Mouse (Mus musculus): ENCODE measurements around the gene Bcar1. TPM values are rescaled to one million over a fixed set of nuclear protein-coding genes. Genes with fewer than 3 reads are reported as not detected.

Gene Bcar1
- polyA plus RNA-seq, 1 experiment from 2014 or later, result 61.1 TPM

- Histone ChIP-seq H3K4me3 (peak overlapping the region; percentile 87), H3K4me1 (peaks cover 92% of the 10 kb centered on the region)
These were observed 9.9 kb downstream of the Bcar1 start for GRCm38 (mm10) chr8:111733581-111734243.

GRCm38 (mm10) chr8:111732406-111733085 is 11.1 kb downstream of the Bcar1 start:
- Histone ChIP-seq H3K4me1 (peaks cover 91% of the 10 kb centered on the region), H3K36me3 (replicated peaks) (peaks cover 8% of the 10 kb centered on the region), H3K4me3 (peak overlapping the region; percentile 87), H3K27ac (replicated peaks) (peak overlapping the region; percentile 92), H3K27me3 (replicated peaks; ENCODE audit: low read depth, poor library complexity, severe bottlenecking) (no peaks in the 10 kb centered on the region), H3K9me3 (no peaks in the 10 kb centered on the region)
- no peak for DNase-seq (ENCODE audit: low spot score)
- WGBS, result 25% methylated on average over 10 of the region's 10 CpGs

More at GRCm38 (mm10) chr8:111733581-111734243, 9.9 kb downstream of the Bcar1 start:
- Histone ChIP-seq H3K36me3 (replicated peaks) (peaks cover 7% of the 10 kb centered on the region), H3K9me3 (no peaks in the 10 kb centered on the region), H3K27me3 (replicated peaks; ENCODE audit: low read depth, poor library complexity, severe bottlenecking) (no peaks in the 10 kb centered on the region), H3K27ac (replicated peaks) (peak overlapping the region; percentile 92)
- 3% methylated on average over 5 of the region's 5 CpGs for WGBS
- peak; percentile 72 for DNase-seq (ENCODE audit: low spot score)

GRCm38 (mm10) chr8:111732004-111732403 is 11.6 kb downstream of the Bcar1 start:
- WGBS, result under 1% methylated on average over 41 of the region's 41 CpGs

GRCm38 (mm10) chr8:111731231-111731977 is 12.2 kb downstream of the Bcar1 start:
- Histone ChIP-seq H3K4me1 (peaks cover 91% of the 10 kb centered on the region), H3K27me3 (replicated peaks; ENCODE audit: low read depth, poor library complexity, severe bottlenecking) (no peaks in the 10 kb centered on the region), H3K9me3 (no peaks in the 10 kb centered on the region), H3K4me3 (peak overlapping the region; percentile 87), H3K36me3 (replicated peaks) (0 out of 2 replicates have a peak, but pooled peaks cover 3% of the 10 kb centered on the region), H3K27ac (replicated peaks) (peak overlapping the region; percentile 92)
- DNase-seq (ENCODE audit: low spot score), result peak; percentile 49
- WGBS, result 1% methylated on average over 39 of the region's 39 CpGs

More at GRCm38 (mm10) chr8:111732004-111732403, 11.6 kb downstream of the Bcar1 start:
- H3K9me3 ChIP-seq, result no peaks in the 10 kb centered on the region
- peak; percentile 99 for DNase-seq (ENCODE audit: low spot score)
- peaks cover 91% of the 10 kb centered on the region for H3K4me1 ChIP-seq
- no peaks in the 10 kb centered on the region for H3K27me3 ChIP-seq (replicated peaks; ENCODE audit: low read depth, poor library complexity, severe bottlenecking)
- H3K36me3 ChIP-seq (replicated peaks), result 0 out of 2 replicates have a peak, but pooled peaks cover 3% of the 10 kb centered on the region
- peak overlapping the region; percentile 87 for H3K4me3 ChIP-seq
- H3K27ac ChIP-seq (replicated peaks), result peak overlapping the region; percentile 92

- Histone ChIP-seq H3K9me3 (no peaks in the 10 kb centered on the region), H3K27ac (replicated peaks) (no peak overlapping the region), H3K27me3 (replicated peaks; ENCODE audit: low read depth, poor library complexity, severe bottlenecking) (no peaks in the 10 kb centered on the region), H3K36me3 (replicated peaks) (peaks cover 7% of the 10 kb centered on the region; the same call in 1 of the 2 replicates), H3K4me1 (peaks cover 90% of the 10 kb centered on the region), H3K4me3 (peak overlapping the region; percentile 87; the same call in 1 of the 2 replicates)
- 68% methylated on average over 7 of the region's 7 CpGs for WGBS
- no peak for DNase-seq (ENCODE audit: low spot score)
These were observed 14.1 kb downstream of the Bcar1 start for GRCm38 (mm10) chr8:111729233-111730170.

GRCm38 (mm10) chr8:111728481-111728880 is 15.1 kb downstream of the Bcar1 start:
- 75% methylated on average over 5 of the region's 5 CpGs for WGBS
- H3K27ac ChIP-seq (replicated peaks), result no peak overlapping the region; the same call in 1 of the 2 replicates

GRCm38 (mm10) chr8:111727553-111727952 is 16.1 kb downstream of the Bcar1 start:
- Histone ChIP-seq H3K9me3 (no peaks in the 10 kb centered on the region), H3K27me3 (replicated peaks; ENCODE audit: low read depth, poor library complexity, severe bottlenecking) (no peaks in the 10 kb centered on the region), H3K4me3 (no peak overlapping the region), H3K4me1 (peaks cover 75% of the 10 kb centered on the region), H3K36me3 (replicated peaks) (peaks cover 10% of the 10 kb centered on the region), H3K27ac (replicated peaks) (no peak overlapping the region)
- WGBS, result 82% methylated on average over 4 of the region's 4 CpGs
- DNase-seq (ENCODE audit: low spot score), result no peak

More at GRCm38 (mm10) chr8:111728481-111728880, 15.1 kb downstream of the Bcar1 start:
- Histone ChIP-seq H3K4me3 (no peak overlapping the region), H3K27me3 (replicated peaks; ENCODE audit: low read depth, poor library complexity, severe bottlenecking) (no peaks in the 10 kb centered on the region), H3K9me3 (no peaks in the 10 kb centered on the region), H3K36me3 (replicated peaks) (peaks cover 10% of the 10 kb centered on the region; the same call in 1 of the 2 replicates), H3K4me1 (peaks cover 84% of the 10 kb centered on the region)
- DNase-seq (ENCODE audit: low spot score), result no peak

GRCm38 (mm10) chr8:111726102-111726900 is 17.3 kb downstream of the Bcar1 start:
- peak overlapping the region; percentile 73 for H3K27ac ChIP-seq (replicated peaks)
- WGBS, result 65% methylated on average over 7 of the region's 7 CpGs
- H3K9me3 ChIP-seq, result no peaks in the 10 kb centered on the region
- peak overlapping the region; percentile 4; the same call in 1 of the 2 replicates for H3K4me3 ChIP-seq
- peak; percentile 64 for DNase-seq (ENCODE audit: low spot score)
- no peaks in the 10 kb centered on the region for H3K27me3 ChIP-seq (replicated peaks; ENCODE audit: low read depth, poor library complexity, severe bottlenecking)
- H3K36me3 ChIP-seq (replicated peaks), result peaks cover 12% of the 10 kb centered on the region
- peaks cover 62% of the 10 kb centered on the region for H3K4me1 ChIP-seq

- WGBS, result 89% methylated on average over 6 of the region's 6 CpGs
- Histone ChIP-seq H3K9me3 (no peaks in the 10 kb centered on the region), H3K4me1 (peaks cover 56% of the 10 kb centered on the region), H3K36me3 (replicated peaks) (peaks cover 22% of the 10 kb centered on the region), H3K4me3 (no peak overlapping the region), H3K27ac (replicated peaks) (no peak overlapping the region; the same call in 1 of the 2 replicates), H3K27me3 (replicated peaks; ENCODE audit: low read depth, poor library complexity, severe bottlenecking) (no peaks in the 10 kb centered on the region)
- DNase-seq (ENCODE audit: low spot score), result no peak
These were observed 18.3 kb downstream of the Bcar1 start for GRCm38 (mm10) chr8:111725341-111725740.

- no peaks in the 10 kb centered on the region for H3K9me3 ChIP-seq
- no peak for DNase-seq (ENCODE audit: low spot score)
- peaks cover 40% of the 10 kb centered on the region for H3K4me1 ChIP-seq
- no peaks in the 10 kb centered on the region for H3K27me3 ChIP-seq (replicated peaks; ENCODE audit: low read depth, poor library complexity, severe bottlenecking)
- H3K36me3 ChIP-seq (replicated peaks), result peaks cover 69% of the 10 kb centered on the region
- no peak overlapping the region for H3K4me3 ChIP-seq
- WGBS, result 75% methylated on average over 4 of the region's 4 CpGs
- H3K27ac ChIP-seq (replicated peaks), result no peak overlapping the region
These were observed 23.5 kb downstream of the Bcar1 start for GRCm38 (mm10) chr8:111720115-111720544.

GRCm38 (mm10) chr8:111718937-111719336 is 24.7 kb downstream of the Bcar1 start:
- no peak for DNase-seq (ENCODE audit: low spot score)
- H3K27ac ChIP-seq (replicated peaks), result no peak overlapping the region
- peaks cover 30% of the 10 kb centered on the region for H3K4me1 ChIP-seq
- WGBS, result 71% methylated on average over 5 of the region's 5 CpGs
- no peaks in the 10 kb centered on the region for H3K9me3 ChIP-seq
- no peaks in the 10 kb centered on the region for H3K27me3 ChIP-seq (replicated peaks; ENCODE audit: low read depth, poor library complexity, severe bottlenecking)
- peaks cover 74% of the 10 kb centered on the region for H3K36me3 ChIP-seq (replicated peaks)
- H3K4me3 ChIP-seq, result no peak overlapping the region

Data from embryonic facial prominence, embryonic 10.5 days (tissue).